Mouse (Mus musculus) cerebellum, adult 2 months (tissue): Measurements from ENCODE around the gene Nr2e3.

Source experiments
- CTCF ChIP-seq: fragments of 200-500 bp; IDR thresholded peaks from 2 replicates; pipeline ENCODE4 v1.5.1; 2011; ENCODE audit warnings: low read depth, mild to moderate bottlenecking, control low read depth, low read length, moderate library complexity, borderline replicate concordance; ENCODE audit not compliant: insufficient read depth
- POLR2A ChIP-seq: fragments of 200-500 bp; IDR thresholded peaks from 2 replicates; pipeline ENCODE4 v1.6.1; 2011; ENCODE audit warnings: low read length, control low read depth, borderline replicate concordance; ENCODE audit not compliant: insufficient read depth

GRCm38 (mm10) chr9:60002323-60002722, 41.9 kb upstream of the Nr2e3 start:
- no peak for TF ChIP-seq POLR2A
- TF ChIP-seq CTCF, result no peak
